Mouse (Mus musculus) heart, adult 2 months (tissue): ENCODE data around the gene Plxna3. TPM values are rescaled to one million over a fixed set of nuclear protein-coding genes. Genes with fewer than 3 reads are reported as not detected.

ENCODE experiments used
- DNase-seq, 2 experiments: peaks; one replicate each; pipeline ENCODE4 v3.0.0; 2021
- H3K27ac ChIP-seq: fragments of 200-600 bp; 2 replicates; pipeline ENCODE4 v1.8.1; 2022
- H3K27me3 ChIP-seq: fragments of 200-500 bp; 2 replicates; pipeline ENCODE4 v1.6.1; 2012; ENCODE audit warnings: mild to moderate bottlenecking, low read length, inconsistent platforms, mixed read lengths; ENCODE audit not compliant: control insufficient read depth, insufficient read depth
- H3K36me3 ChIP-seq: fragments of 200-500 bp; 2 replicates; pipeline ENCODE4 v1.6.1; 2012; ENCODE audit warnings: low read length, inconsistent platforms; ENCODE audit not compliant: control insufficient read depth, insufficient read depth
- H3K4me1 ChIP-seq: fragments of 200-500 bp; 2 replicates; pipeline ENCODE4 v1.6.1; 2011; ENCODE audit warnings: low read length; ENCODE audit not compliant: control insufficient read depth, insufficient read depth
- H3K4me3 ChIP-seq: fragments of 200-600 bp; 2 replicates; pipeline ENCODE4 v1.8.1; 2022
- H3K79me2 ChIP-seq: fragments of 200-500 bp; replicated peaks from 2 replicates; pipeline ENCODE4 v1.6.1; 2012; ENCODE audit warnings: mild to moderate bottlenecking, inconsistent platforms, low read length, moderate library complexity, mixed read lengths; ENCODE audit not compliant: control insufficient read depth, insufficient read depth
- H3K9ac ChIP-seq: fragments of 200-500 bp; 2 replicates; pipeline ENCODE4 v1.6.1; 2012; ENCODE audit warnings: low read depth, mild to moderate bottlenecking, control low read depth, inconsistent platforms, low read length, mixed read lengths
- CTCF ChIP-seq: fragments of 200-600 bp; IDR thresholded peaks from 2 replicates; pipeline ENCODE4 v1.8.1; 2022; ENCODE audit warnings: antibody characterized with exemption, mild to moderate bottlenecking, moderate library complexity
- EP300 ChIP-seq: fragments of 200-500 bp; IDR thresholded peaks from 2 replicates; pipeline ENCODE4 v1.6.1; 2011; ENCODE audit warnings: low read depth, low read length, control low read depth; ENCODE audit not compliant: insufficient read depth
- POLR2A ChIP-seq: fragments of 200-500 bp; IDR thresholded peaks from 2 replicates; pipeline ENCODE4 v1.6.1; 2011; ENCODE audit warnings: mild to moderate bottlenecking, low read depth, low read length, control low read depth; ENCODE audit not compliant: insufficient read depth
- WGBS: fragments of 180-500 bp; shearing (Covaris S2); methylation state at CpG from one replicate; pipeline ENCODE4 v1.1.7; 2018; 5-methylcytosine and 5-hydroxymethylcytosine counted together
- intact Hi-C: fragments of 180-260 bp; cut with DNase I; formaldehyde crosslinking; loops from one replicate; pipeline ENCODE4 v1.15.1; 2025
- microRNA-seq, 2 experiments: library from miRNA; unstranded; fragments of <30 nt; microRNA quantifications; one replicate each; pipeline ENCODE4 v1.2.0; 2021
- polyA plus RNA-seq: library from polyadenylated mRNA; depleted of rRNA; stranded (reverse); fragments of >200 nt; gene quantifications from 2 replicates; pipeline ENCODE4 v1.2.3, GENCODE M21; 2012; rRNA removed
- total RNA-seq, 2 experiments: library from RNA; stranded (reverse); gene quantifications; 2 replicates each; pipeline ENCODE4 v1.2.3; 2021

Plxna3 gene
- total and polyA plus RNA-seq, 3 experiments: 0.65 to 4.7 (median 1.0) TPM

GRCm38 (mm10) chrX:74388153-74388552, 59.3 kb downstream of the Plxna3 start:
- no peak overlapping the region for H3K27ac ChIP-seq
- H3K9ac ChIP-seq: no peak overlapping the region
- intact Hi-C loops: no loop called here
- no peaks in the 10 kb centered on the region for H3K27me3 ChIP-seq
- TF ChIP-seq EP300 (no peak), POLR2A (no peak), CTCF (no peak)
- DNase-seq: no peak
- no peaks in the 10 kb centered on the region for H3K36me3 ChIP-seq
- H3K79me2 ChIP-seq: no peaks in the 10 kb centered on the region
- H3K4me1 ChIP-seq: no peaks in the 10 kb centered on the region
- H3K4me3 ChIP-seq: no peak overlapping the region

- intact Hi-C loops: loop anchor here (2.0 to 5.0 kb wide), 5 partner anchors 35 to 425 kb away; partner anchors contain the start of genes Dnase1l1, Flna, G6pdx and Hcfc1
- no peaks in the 10 kb centered on the region for H3K36me3 ChIP-seq
- TF ChIP-seq POLR2A (peak; percentile 84), EP300 (no peak), CTCF (peak; percentile 73)
- H3K9ac ChIP-seq: peak within 1 kb of the TSS; percentile 90
- peak within 1 kb of the TSS; percentile 65 for H3K4me3 ChIP-seq
- H3K4me1 ChIP-seq: peaks cover 1% of the 10 kb centered on the region; the same call in 1 of the 2 replicates
- no peaks in the 10 kb centered on the region for H3K79me2 ChIP-seq
- DNase-seq: peak; percentile 82 to 90
- WGBS: 14% methylated on average over 30 of the region's 30 CpGs
- no peaks in the 10 kb centered on the region for H3K27me3 ChIP-seq
- peak within 1 kb of the TSS; percentile 90 for H3K27ac ChIP-seq
These were observed 63.9 kb downstream of the Plxna3 start, which contains the start of the genes Fam3a and Ikbkg for GRCm38 (mm10) chrX:74392535-74393443. Gene Fam3a (minus strand): TSS chrX:74393272. Gene Ikbkg (plus strand): TSS chrX:74393290.

Small RNA genes within 50 kb of the gene (microRNA-seq; reads per million reads assigned to microRNA genes)
- 0 to 0.56 reads per million in 2 experiments for gene Mir7092

Other genes starting within 250 kb of the Plxna3 start
- not detected for gene Opn1mw, start 201.6 kb upstream of the Plxna3 start, total RNA-seq
- not detected in 2 replicates for gene Opn1mw, start 201.6 kb upstream of the Plxna3 start, polyA plus RNA-seq
- 10 to 100 TPM; 27.0 to 32.6 TPM for gene Mecp2, start 193.7 kb upstream of the Plxna3 start, total RNA-seq
- gene Mecp2, start 193.7 kb upstream of the Plxna3 start, polyA plus RNA-seq: 6.2 and 9.6 TPM in 2 replicates
- gene Tex28, start 161.2 kb upstream of the Plxna3 start, total RNA-seq: not detected
- gene Tex28, start 161.2 kb upstream of the Plxna3 start, polyA plus RNA-seq: not detected in 2 replicates
- gene Tktl1, start 151.8 kb upstream of the Plxna3 start, total RNA-seq: not detected
- not detected in 2 replicates for gene Tktl1, start 151.8 kb upstream of the Plxna3 start, polyA plus RNA-seq
- gene Flna, start 79.2 kb upstream of the Plxna3 start, total RNA-seq: 100 to 1,000 TPM in 1 of 2 experiments, 10 to 100 TPM in 1; 87.4 to 104 TPM
- 218 and 243 TPM in 2 replicates for gene Flna, start 79.2 kb upstream of the Plxna3 start, polyA plus RNA-seq
- 10 to 100 TPM; 33.8 to 37.6 TPM for gene Emd, start 74.4 kb upstream of the Plxna3 start, total RNA-seq
- gene Emd, start 74.4 kb upstream of the Plxna3 start, polyA plus RNA-seq: 49.5 and 75.7 TPM in 2 replicates
- 100 to 1,000 TPM; 200 to 274 TPM for gene Rpl10, start 58.3 kb upstream of the Plxna3 start, total RNA-seq
- 593 and 754 TPM in 2 replicates for gene Rpl10, start 58.3 kb upstream of the Plxna3 start, polyA plus RNA-seq
- 10 to 100 TPM; 45.6 to 47.4 TPM for gene Taz, start 47.2 kb upstream of the Plxna3 start, total RNA-seq
- 93.5 and 103 TPM in 2 replicates for gene Taz, start 47.2 kb upstream of the Plxna3 start, polyA plus RNA-seq
- gene Dnase1l1, start 46.7 kb upstream of the Plxna3 start, total RNA-seq: 10 to 100 TPM; 15.4 to 19.7 TPM
- gene Dnase1l1, start 46.7 kb upstream of the Plxna3 start, polyA plus RNA-seq: 21.2 and 33.2 TPM in 2 replicates
- 100 to 1,000 TPM; 131 to 132 TPM for gene Atp6ap1, start 32.0 kb upstream of the Plxna3 start, total RNA-seq
- 240 and 378 TPM in 2 replicates for gene Atp6ap1, start 32.0 kb upstream of the Plxna3 start, polyA plus RNA-seq
- gene Gdi1, start 24.1 kb upstream of the Plxna3 start, total RNA-seq: 10 to 100 TPM; 63.1 to 71.6 TPM
- 121 and 191 TPM in 2 replicates for gene Gdi1, start 24.1 kb upstream of the Plxna3 start, polyA plus RNA-seq
- 10 to 100 TPM; 24.6 to 24.9 TPM for gene Fam50a, start 16.0 kb upstream of the Plxna3 start, total RNA-seq
- gene Fam50a, start 16.0 kb upstream of the Plxna3 start, polyA plus RNA-seq: 7.1 and 10.2 TPM in 2 replicates
- gene Lage3, start 24.6 kb downstream of the Plxna3 start, total RNA-seq: 10 to 100 TPM; 24.4 to 32.0 TPM
- 38.5 and 44.6 TPM in 2 replicates for gene Lage3, start 24.6 kb downstream of the Plxna3 start, polyA plus RNA-seq
- gene Ubl4a, start 44.2 kb downstream of the Plxna3 start, total RNA-seq: 10 to 100 TPM; 68.5 to 79.2 TPM
- 58.1 and 93.7 TPM in 2 replicates for gene Ubl4a, start 44.2 kb downstream of the Plxna3 start, polyA plus RNA-seq
- gene Slc10a3, start 44.3 kb downstream of the Plxna3 start, total RNA-seq: 1 to 10 TPM; 5.1 to 5.8 TPM
- gene Slc10a3, start 44.3 kb downstream of the Plxna3 start, polyA plus RNA-seq: 10.4 and 12.6 TPM in 2 replicates
- 10 to 100 TPM; 16.6 to 21.5 TPM for gene Fam3a, start 64.2 kb downstream of the Plxna3 start, total RNA-seq
- 29.8 and 32.4 TPM in 2 replicates for gene Fam3a, start 64.2 kb downstream of the Plxna3 start, polyA plus RNA-seq
- 10 to 100 TPM; 39.7 to 47.6 TPM for gene Ikbkg, start 64.2 kb downstream of the Plxna3 start, total RNA-seq
- gene Ikbkg, start 64.2 kb downstream of the Plxna3 start, polyA plus RNA-seq: 11.0 and 18.2 TPM in 2 replicates
- gene G6pdx, start 100.1 kb downstream of the Plxna3 start, total RNA-seq: 1 to 10 TPM; 6.5 to 7.1 TPM
- 13.1 and 13.9 TPM in 2 replicates for gene G6pdx, start 100.1 kb downstream of the Plxna3 start, polyA plus RNA-seq
- not detected for gene Gm6880, start 152.3 kb downstream of the Plxna3 start, total RNA-seq
- gene Gm6880, start 152.3 kb downstream of the Plxna3 start, polyA plus RNA-seq: not detected in 2 replicates
- not detected for gene Olfr1326-ps1, start 245.8 kb downstream of the Plxna3 start, total RNA-seq
- not detected in 2 replicates for gene Olfr1326-ps1, start 245.8 kb downstream of the Plxna3 start, polyA plus RNA-seq